Mouse (Mus musculus) myocyte (in vitro differentiated cells): ENCODE results near the gene Ccni. TPM values are rescaled to one million over a fixed set of nuclear protein-coding genes. Genes with fewer than 3 reads are reported as not detected.

ENCODE experiments used
- H3K27me3 ChIP-seq: one replicate; pipeline ENCODE4 v1.6.1; 2011; ENCODE audit not compliant: control insufficient read depth, insufficient read depth, insufficient read length
- H3K36me3 ChIP-seq: one replicate; pipeline ENCODE4 v1.6.1; 2011; ENCODE audit not compliant: control insufficient read depth, insufficient read depth
- H3K4me2 ChIP-seq: one replicate; pipeline ENCODE4 v1.6.1; 2011; ENCODE audit warnings: low read depth, control low read depth
- H3K4me3 ChIP-seq: one replicate; pipeline ENCODE4 v1.5.1; 2011; ENCODE audit warnings: mild to moderate bottlenecking, control low read depth, moderate library complexity
- H3K79me2 ChIP-seq: one replicate; pipeline ENCODE4 v1.6.1; 2011; ENCODE audit not compliant: control insufficient read depth, insufficient read depth
- H3ac ChIP-seq: one replicate; pipeline ENCODE4 v1.6.1; 2011; ENCODE audit not compliant: control insufficient read depth, insufficient read length
- CEBPB ChIP-seq: IDR thresholded peaks from 2 replicates; pipeline ENCODE4 v1.6.1; 2011; ENCODE audit warnings: mild to moderate bottlenecking, moderate library complexity; ENCODE audit not compliant: poor library complexity, insufficient read depth, severe bottlenecking
- E2F4 ChIP-seq: IDR thresholded peaks from one replicate; pipeline ENCODE4 v1.6.1; 2011; ENCODE audit warnings: mild to moderate bottlenecking, control low read depth, moderate library complexity; ENCODE audit not compliant: insufficient read depth
- MAX ChIP-seq: IDR thresholded peaks from one replicate; pipeline ENCODE4 v1.6.1; 2011; ENCODE audit warnings: low read depth, mild to moderate bottlenecking, control low read depth
- MYOD1 ChIP-seq, 3 experiments: IDR thresholded peaks; one replicate each; pipeline ENCODE4 v1.6.1; 2011; ENCODE audit warnings: control low read depth in 2 of 3, low read depth in 2 of 3, mild to moderate bottlenecking in 2 of 3, moderate library complexity in 1 of 3; ENCODE audit not compliant: insufficient read length in 2 of 3, control insufficient read depth in 1 of 3
- MYOG ChIP-seq, 3 experiments: IDR thresholded peaks; one replicate each; pipeline ENCODE4 v1.6.1; 2011; ENCODE audit warnings: control low read depth in 2 of 3, low read depth in 2 of 3, mild to moderate bottlenecking in 2 of 3; ENCODE audit not compliant: insufficient read length in 2 of 3, control insufficient read depth in 1 of 3, insufficient read depth in 1 of 3
- POLR2A ChIP-seq: IDR thresholded peaks from one replicate; pipeline ENCODE4 v1.6.1; 2011; ENCODE audit warnings: low read depth, mild to moderate bottlenecking, control low read depth, moderate library complexity; ENCODE audit not compliant: insufficient read length
- POLR2AphosphoS2 ChIP-seq: IDR thresholded peaks from one replicate; pipeline ENCODE4 v1.6.1; 2011; ENCODE audit warnings: low read depth, control low read depth; ENCODE audit not compliant: insufficient read length
- REST ChIP-seq: IDR thresholded peaks from one replicate; pipeline ENCODE4 v1.6.1; 2011; ENCODE audit warnings: mild to moderate bottlenecking, control low read depth, moderate library complexity; ENCODE audit not compliant: insufficient read depth, insufficient read length
- SRF ChIP-seq: IDR thresholded peaks from one replicate; pipeline ENCODE4 v1.6.1; 2011; ENCODE audit warnings: low read depth; ENCODE audit not compliant: control insufficient read depth, insufficient read length
- TCF12 ChIP-seq: IDR thresholded peaks from one replicate; pipeline ENCODE4 v1.6.1; 2011; ENCODE audit warnings: mild to moderate bottlenecking, control low read depth; ENCODE audit not compliant: poor library complexity, insufficient read depth, severe bottlenecking
- TCF3 ChIP-seq: IDR thresholded peaks from one replicate; pipeline ENCODE4 v1.6.1; 2011; ENCODE audit warnings: low read depth, control low read depth; ENCODE audit not compliant: insufficient read length
- USF1 ChIP-seq: IDR thresholded peaks from one replicate; pipeline ENCODE4 v1.6.1; 2011; ENCODE audit warnings: low read depth, mild to moderate bottlenecking, control low read depth, moderate library complexity
- polyA plus RNA-seq: library from polyadenylated mRNA; unstranded; fragments of >200 nt; fragmentation: generic; extraction: Trizol; gene quantifications from one replicate; pipeline ENCODE4 v1.2.1, GENCODE M21; 2012; ENCODE audit warnings: missing spikeins

Ccni gene
- 132 TPM for polyA plus RNA-seq

DNA sequence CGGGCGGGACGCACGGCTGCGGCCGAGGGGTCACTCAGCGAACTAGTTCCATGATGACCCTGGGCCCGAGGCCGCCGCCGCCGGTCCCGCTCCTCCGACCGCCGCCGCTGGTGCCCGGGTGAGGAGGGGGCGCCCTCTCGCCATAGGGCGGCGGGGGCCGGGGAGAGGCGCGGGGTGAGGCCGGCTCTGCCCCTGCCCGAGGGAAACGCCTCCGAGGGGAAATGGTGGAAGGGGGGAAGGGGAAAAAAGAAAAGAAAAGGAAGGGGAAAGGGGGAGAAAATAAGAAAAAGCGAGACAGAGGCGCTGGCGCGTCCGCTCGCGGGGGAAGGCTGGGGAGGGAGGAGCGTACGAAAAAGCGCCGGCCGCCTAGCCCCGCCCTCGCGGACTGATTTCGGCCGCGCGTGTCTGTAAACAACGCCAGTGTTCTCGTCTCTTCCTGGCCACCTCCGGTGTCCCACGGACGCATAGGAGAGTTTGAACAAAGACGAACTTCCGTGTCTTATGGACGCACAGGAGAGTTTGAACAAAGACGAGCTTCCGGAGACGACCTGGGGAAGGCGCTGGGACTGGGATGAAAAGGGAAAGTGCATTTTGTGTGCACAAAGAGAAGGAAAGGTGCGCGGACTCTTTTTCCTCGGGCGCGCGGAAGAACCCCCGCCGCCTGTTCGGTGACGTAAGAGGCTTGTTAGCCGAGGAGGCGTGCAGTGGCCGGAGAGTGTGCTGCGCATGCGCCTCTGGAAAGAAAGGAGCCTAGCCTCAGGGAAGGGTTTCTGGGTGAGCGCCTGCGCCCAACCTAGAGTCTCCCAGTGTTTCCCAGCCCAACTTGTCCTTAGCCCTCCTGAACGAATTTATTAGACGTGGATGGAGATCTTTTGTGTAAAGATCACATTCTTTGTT lies at the start of gene Ccni, which contains the start of gene 2010109A12Rik:
Gene Ccni (minus strand): TSS at position 387 of the 897 bp plus-strand sequence.
Gene 2010109A12Rik (plus strand): TSS at position 410 of the 897 bp plus-strand sequence.
- Histone ChIP-seq H3K79me2 (peaks cover 32% of the 10 kb centered on the region), H3K36me3 (no peaks in the 10 kb centered on the region), H3K27me3 (no peaks in the 10 kb centered on the region), H3K4me3 (peak within 1 kb of the TSS; percentile 67), H3K4me2 (peak within 1 kb of the TSS; percentile 94), H3ac (peak within 1 kb of the TSS; percentile 99)
- no peak for TF ChIP-seq MAX
- TF ChIP-seq MYOD1 (IDR thresholded peaks at IDR 0.05; ENCODE audit: control insufficient read depth in 1 of 3, insufficient read length in 2 of 3, low read depth in 2 of 3), result peak in 1 of 3 experiments; percentile 2
- no peak for TF ChIP-seq SRF
- TF ChIP-seq CEBPB, result no peak
- peak; percentile 70 for TF ChIP-seq POLR2A
- no peak for TF ChIP-seq USF1
- peak; percentile 82 for TF ChIP-seq POLR2AphosphoS2
- no peak for TF ChIP-seq E2F4
- TF ChIP-seq REST, result no peak
- TF ChIP-seq TCF12, result no peak
- peak in 1 of 3 experiments; percentile 30 for TF ChIP-seq MYOG (IDR thresholded peaks at IDR 0.05; ENCODE audit: control insufficient read depth in 1 of 3, insufficient read depth in 1 of 3, insufficient read length in 2 of 3, low read depth in 2 of 3)
- no peak for TF ChIP-seq TCF3

DNA sequence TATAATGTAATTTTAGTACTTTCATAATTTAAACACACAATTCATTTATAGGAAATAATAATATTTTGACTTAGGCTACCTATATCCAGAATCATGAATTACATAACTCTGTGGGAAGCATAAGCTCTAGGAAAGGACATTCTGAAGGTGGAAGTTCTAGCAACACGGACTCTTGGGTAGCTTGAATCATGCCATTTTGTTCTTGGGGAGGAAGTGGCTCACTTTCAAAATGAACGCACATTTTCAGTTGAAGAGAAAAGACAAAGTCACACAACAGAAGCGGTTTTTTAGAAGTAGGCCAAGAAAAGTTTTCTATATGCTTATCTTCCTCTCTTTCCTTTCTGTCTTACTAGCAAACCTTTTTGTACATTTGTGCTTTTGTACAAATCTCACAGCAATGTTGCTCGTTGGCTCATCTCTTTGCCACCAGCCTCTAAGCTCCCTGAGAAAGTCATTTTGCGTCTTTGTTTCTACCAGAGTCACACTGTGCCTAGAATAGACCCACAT lies 49.5 kb upstream of the Ccni start:
- H3K79me2 ChIP-seq, result no peaks in the 10 kb centered on the region
- H3ac ChIP-seq, result no peak overlapping the region
- no peaks in the 10 kb centered on the region for H3K27me3 ChIP-seq
- no peaks in the 10 kb centered on the region for H3K36me3 ChIP-seq
- H3K4me3 ChIP-seq, result no peak overlapping the region
- TF ChIP-seq MYOD1 (IDR thresholded peaks at IDR 0.05; ENCODE audit: control insufficient read depth in 1 of 3, insufficient read length in 2 of 3, low read depth in 2 of 3), result no peak
- TF ChIP-seq USF1, result no peak
- no peak for TF ChIP-seq TCF3
- H3K4me2 ChIP-seq, result no peak overlapping the region

DNA sequence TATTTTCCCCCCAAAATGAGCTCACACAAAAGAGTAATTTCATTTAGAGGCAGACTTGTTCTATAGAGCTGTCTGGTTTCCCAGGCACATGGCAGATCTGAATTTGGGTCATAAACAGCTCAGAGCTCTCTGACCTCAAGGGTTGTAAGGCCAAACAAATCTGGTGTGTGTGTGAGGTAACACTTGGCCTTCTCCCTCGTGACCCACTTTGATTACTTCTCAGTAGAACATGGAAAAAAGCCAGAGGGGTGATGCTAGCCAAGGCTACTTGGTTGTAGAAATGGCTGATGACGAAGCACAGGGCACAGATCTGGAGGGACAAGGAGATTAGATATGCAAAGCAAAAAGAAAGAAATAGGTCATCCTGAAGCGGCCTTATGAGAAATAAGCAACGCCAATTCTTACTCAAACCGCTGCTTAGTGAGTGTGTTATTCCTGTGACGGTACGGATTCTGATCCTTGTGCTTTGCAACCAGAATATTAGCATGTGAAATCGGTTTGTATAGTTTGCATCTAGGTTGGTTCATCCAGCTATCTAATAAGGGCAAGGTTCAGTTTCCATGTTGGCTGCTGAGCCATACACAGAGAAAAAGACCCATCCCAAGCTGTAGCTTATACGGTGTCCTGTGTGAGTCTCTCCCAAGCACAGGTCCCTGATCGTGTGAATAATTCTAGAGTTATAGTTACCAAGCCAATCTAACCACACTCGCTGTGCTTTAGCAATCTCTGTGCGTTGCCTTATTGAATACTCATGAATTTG lies 44.9 kb upstream of the Ccni start:
- no peak overlapping the region for H3K4me3 ChIP-seq
- H3K79me2 ChIP-seq, result no peaks in the 10 kb centered on the region
- no peaks in the 10 kb centered on the region for H3K36me3 ChIP-seq
- no peak for TF ChIP-seq TCF3
- TF ChIP-seq E2F4, result no peak
- TF ChIP-seq USF1, result no peak
- TF ChIP-seq POLR2A, result no peak
- TF ChIP-seq MYOD1 (IDR thresholded peaks at IDR 0.05; ENCODE audit: control insufficient read depth in 1 of 3, insufficient read length in 2 of 3, low read depth in 2 of 3), result no peak
- no peak for TF ChIP-seq MYOG (IDR thresholded peaks at IDR 0.05; ENCODE audit: control insufficient read depth in 1 of 3, insufficient read depth in 1 of 3, insufficient read length in 2 of 3, low read depth in 2 of 3)
- no peak for TF ChIP-seq POLR2AphosphoS2
- TF ChIP-seq REST, result no peak
- TF ChIP-seq MAX, result no peak
- TF ChIP-seq CEBPB, result no peak
- no peak overlapping the region for H3K4me2 ChIP-seq
- H3ac ChIP-seq, result no peak overlapping the region
- no peaks in the 10 kb centered on the region for H3K27me3 ChIP-seq

DNA sequence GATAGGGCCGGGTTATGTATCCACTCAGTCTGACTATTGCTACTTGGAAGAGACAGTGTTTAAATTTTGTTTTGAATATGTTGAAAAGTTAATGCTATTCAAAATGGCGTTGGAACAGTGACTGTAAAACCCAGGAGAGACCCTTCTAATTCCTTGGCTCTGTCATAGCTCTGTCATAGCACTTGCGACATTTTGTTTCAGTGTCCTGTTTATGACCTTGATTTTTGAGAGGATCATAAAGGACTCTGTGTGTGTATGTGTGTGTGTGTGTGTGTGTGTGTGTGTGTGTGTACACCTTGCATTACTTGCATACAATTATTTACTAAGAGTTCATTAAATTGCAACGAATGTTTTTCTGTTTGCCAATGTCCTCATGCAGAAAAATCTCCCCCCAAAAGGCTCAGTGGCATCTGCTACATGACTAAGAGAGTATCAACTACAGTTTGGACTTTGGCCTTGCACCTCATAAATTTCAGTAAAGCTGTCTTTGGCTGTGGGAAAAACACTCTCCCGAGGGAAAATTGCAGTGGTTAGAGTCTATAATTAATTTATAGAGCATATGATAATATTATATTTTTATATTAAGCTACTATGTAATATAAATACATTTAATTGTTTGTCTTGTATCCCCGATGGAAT lies 43.8 kb upstream of the Ccni start:
- no peak for TF ChIP-seq TCF3
- TF ChIP-seq MAX, result no peak
- no peak for TF ChIP-seq MYOD1 (IDR thresholded peaks at IDR 0.05; ENCODE audit: control insufficient read depth in 1 of 3, insufficient read length in 2 of 3, low read depth in 2 of 3)
- no peak for TF ChIP-seq REST
- TF ChIP-seq E2F4, result no peak
- TF ChIP-seq CEBPB, result no peak
- no peak for TF ChIP-seq TCF12
- no peak for TF ChIP-seq POLR2AphosphoS2
- no peak for TF ChIP-seq USF1
- TF ChIP-seq MYOG (IDR thresholded peaks at IDR 0.05; ENCODE audit: control insufficient read depth in 1 of 3, insufficient read depth in 1 of 3, insufficient read length in 2 of 3, low read depth in 2 of 3), result no peak
- TF ChIP-seq SRF, result no peak
- no peak for TF ChIP-seq POLR2A
- Histone ChIP-seq H3K27me3 (no peaks in the 10 kb centered on the region), H3ac (no peak overlapping the region), H3K36me3 (no peaks in the 10 kb centered on the region), H3K79me2 (no peaks in the 10 kb centered on the region), H3K4me3 (no peak overlapping the region), H3K4me2 (no peak overlapping the region)
